Mouse (Mus musculus): ENCODE data around the gene Cst7. TPM values are rescaled to one million over a fixed set of nuclear protein-coding genes. Genes with fewer than 3 reads are reported as not detected.

Cst7 gene
- polyA plus RNA-seq, 1 experiment: not detected

DNA sequence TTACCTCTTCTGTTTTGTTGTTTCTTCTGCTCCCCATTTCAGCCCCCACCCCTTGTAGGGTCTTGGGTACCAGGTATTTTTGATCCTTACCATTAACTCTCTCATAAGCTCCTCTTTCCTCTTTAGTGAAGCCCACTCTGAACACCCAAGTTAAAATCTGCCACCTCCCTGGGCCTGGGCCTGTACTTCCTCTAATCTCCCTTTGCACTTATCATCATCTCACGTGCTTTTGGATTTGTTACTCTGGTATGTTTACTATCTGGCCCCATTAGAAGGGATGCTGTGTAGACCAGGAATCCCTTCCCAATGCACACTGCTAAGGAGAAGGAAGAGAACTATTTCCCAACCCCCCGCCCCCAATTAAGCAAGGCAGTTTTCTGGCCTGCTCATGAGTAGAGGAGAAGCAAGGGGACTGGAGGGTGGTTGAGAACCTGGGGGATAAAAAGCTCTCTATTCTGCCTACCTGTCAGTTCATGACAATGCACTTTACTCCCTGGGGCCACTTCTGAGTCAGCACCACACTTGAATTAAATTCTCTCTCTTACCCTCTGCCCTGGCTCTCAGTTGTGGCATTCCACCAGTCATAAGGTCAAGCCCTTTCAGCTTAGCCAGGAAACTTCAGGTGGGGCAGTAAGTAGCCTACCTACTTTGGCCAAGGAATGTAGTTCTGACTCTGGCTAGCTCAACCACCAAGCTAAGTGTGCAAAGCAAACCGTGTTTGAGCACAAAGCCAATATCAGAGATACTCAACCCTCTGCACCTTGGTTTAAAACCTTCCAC, 25.4 kb downstream of the Cst7 start:
- no peak for DNase-seq (ENCODE audit: low read depth)
- no peak for TF ChIP-seq POLR2A (IDR thresholded peaks at IDR 0.05; ENCODE audit: borderline replicate concordance, extremely low read depth, insufficient read depth, insufficient read length, poor library complexity, severe bottlenecking)
- TF ChIP-seq CTCF (IDR thresholded peaks at IDR 0.05; ENCODE audit: borderline replicate concordance, extremely low read depth, insufficient read depth, insufficient read length): no peak

DNA sequence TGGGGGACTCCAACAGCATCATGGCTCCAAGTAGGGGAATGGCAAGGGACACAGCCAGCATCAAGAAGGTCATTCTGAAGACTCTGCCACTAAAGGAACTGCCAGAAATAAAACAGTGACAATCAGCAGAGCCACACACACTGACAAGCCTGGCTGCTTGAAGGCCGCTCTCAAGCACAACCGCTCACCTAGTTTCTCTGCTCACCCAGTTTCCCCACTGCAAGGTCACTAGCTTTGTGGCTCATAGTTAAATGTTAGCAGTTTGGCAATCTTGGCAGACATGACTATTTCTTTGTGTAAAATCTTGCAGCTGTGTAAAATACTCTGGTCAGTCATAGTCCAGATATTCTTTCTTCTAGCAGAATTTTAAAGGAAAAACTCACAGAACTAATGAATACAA, 30.0 kb downstream of the Cst7 start:
- no peak for TF ChIP-seq CTCF (IDR thresholded peaks at IDR 0.05; ENCODE audit: borderline replicate concordance, extremely low read depth, insufficient read depth, insufficient read length)
- no peak for TF ChIP-seq POLR2A (IDR thresholded peaks at IDR 0.05; ENCODE audit: borderline replicate concordance, extremely low read depth, insufficient read depth, insufficient read length, poor library complexity, severe bottlenecking)
- DNase-seq (ENCODE audit: low read depth): no peak

DNA sequence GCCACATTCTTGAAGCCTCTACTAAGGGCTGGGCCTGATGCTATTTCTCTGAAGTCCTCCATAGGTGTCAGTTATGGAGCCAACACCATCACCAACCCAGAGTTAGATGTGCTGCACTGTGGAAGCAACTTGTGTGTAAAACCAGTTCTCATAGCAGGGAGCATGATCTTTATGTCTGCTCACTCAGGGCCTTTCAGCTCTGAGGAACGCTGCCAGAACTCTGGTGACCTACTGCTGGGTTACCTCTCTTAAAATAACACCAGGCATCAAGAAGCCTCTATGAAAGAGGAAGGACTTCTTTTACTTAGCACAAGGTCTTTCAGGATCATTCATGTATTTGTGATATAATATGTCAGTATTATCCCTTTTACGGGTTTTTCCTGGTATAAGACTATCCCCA, 32.0 kb downstream of the Cst7 start:
- TF ChIP-seq POLR2A (IDR thresholded peaks at IDR 0.05; ENCODE audit: borderline replicate concordance, extremely low read depth, insufficient read depth, insufficient read length, poor library complexity, severe bottlenecking): no peak
- no peak for TF ChIP-seq CTCF (IDR thresholded peaks at IDR 0.05; ENCODE audit: borderline replicate concordance, extremely low read depth, insufficient read depth, insufficient read length)
- no peak for DNase-seq (ENCODE audit: low read depth)

DNA sequence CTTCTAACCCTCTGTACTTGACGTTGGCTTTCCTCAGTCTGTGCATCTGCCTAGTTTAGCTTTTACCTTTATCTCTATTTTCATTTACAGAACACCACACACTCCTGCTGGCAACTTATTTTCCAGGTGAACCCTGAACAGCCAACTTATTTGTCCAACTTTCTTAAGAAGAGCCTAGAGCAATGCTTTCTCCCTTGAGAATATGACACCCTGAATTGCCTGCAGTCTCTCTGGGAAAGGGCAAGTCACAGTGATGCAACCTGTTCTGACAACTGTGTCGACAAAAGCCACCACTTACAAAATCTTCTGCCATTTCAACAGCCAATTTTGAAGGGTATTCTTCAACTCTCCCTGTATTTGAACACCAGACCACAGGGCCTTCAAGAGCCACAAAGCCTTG, 34.6 kb downstream of the Cst7 start:
- no peak for DNase-seq (ENCODE audit: low read depth)
- TF ChIP-seq CTCF (IDR thresholded peaks at IDR 0.05; ENCODE audit: borderline replicate concordance, extremely low read depth, insufficient read depth, insufficient read length): no peak
- TF ChIP-seq POLR2A (IDR thresholded peaks at IDR 0.05; ENCODE audit: borderline replicate concordance, extremely low read depth, insufficient read depth, insufficient read length, poor library complexity, severe bottlenecking): no peak

DNA sequence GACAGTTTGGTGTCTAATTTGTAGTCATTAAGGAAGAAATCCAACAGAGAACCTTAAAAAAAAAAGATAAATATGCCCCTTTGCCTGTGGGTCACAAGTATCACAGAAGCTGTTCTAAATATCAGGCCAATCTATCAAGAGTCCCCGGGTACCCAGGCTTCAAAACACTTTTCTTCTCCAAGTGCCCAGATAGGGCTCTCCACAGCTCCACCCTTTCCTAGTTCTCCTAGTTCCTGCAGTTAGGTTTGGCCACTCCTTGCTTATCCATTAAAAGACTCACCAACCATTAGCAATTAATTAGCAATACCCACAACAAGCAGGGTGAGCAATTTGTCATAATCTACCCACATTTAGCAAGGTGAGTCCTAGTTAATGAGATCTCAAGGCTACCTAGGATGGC, 36.9 kb downstream of the Cst7 start:
- DNase-seq (ENCODE audit: low read depth): no peak
- TF ChIP-seq CTCF (IDR thresholded peaks at IDR 0.05; ENCODE audit: borderline replicate concordance, extremely low read depth, insufficient read depth, insufficient read length): no peak
- no peak for TF ChIP-seq POLR2A (IDR thresholded peaks at IDR 0.05; ENCODE audit: borderline replicate concordance, extremely low read depth, insufficient read depth, insufficient read length, poor library complexity, severe bottlenecking)

DNA sequence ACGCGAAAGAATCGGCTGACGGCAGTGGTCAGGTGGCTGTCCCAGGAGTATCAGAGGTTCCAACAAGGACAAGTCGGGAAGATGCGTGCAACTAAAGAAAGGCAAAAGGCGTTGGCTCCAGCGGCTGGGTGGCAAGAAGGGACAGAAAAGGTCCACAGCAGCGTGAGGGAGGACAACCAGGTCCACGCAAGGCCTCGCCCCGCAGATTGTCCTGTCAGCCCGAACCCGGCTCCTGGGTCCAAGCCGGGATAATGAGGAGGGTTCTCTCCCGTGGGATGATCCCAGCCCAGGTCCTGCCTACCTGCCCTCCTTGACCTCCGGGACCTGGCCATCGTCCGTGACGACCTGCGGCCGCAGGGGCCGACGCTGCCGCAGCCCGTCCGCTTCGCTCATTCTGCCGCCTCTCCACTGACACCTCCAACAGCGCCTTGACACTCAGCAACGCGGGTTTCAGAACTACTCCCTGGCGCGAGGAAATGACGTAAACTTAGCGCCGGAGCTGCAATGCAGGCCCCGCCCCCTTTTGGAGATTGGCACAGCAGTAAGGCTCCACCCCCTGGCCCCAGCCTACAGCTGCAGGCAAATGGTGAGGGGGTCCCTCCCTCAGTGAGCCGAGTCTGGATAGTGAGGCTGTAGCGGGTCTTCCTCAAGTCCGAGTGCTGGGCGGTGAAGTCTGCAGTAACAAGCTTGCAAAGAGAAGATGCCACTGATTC, 38.0 kb downstream of the Cst7 start, which contains the start of gene Apmap:
Gene Apmap, minus strand, starts transcription at position 481 of the 713 bp plus-strand sequence.
- peak; percentile 99 for DNase-seq (ENCODE audit: low read depth)
- TF ChIP-seq POLR2A (IDR thresholded peaks at IDR 0.05; ENCODE audit: borderline replicate concordance, extremely low read depth, insufficient read depth, insufficient read length, poor library complexity, severe bottlenecking): 0 out of 2 replicates have a peak, but pooled peaks have one; percentile 22
- no peak; the same call in 1 of the 2 replicates for TF ChIP-seq CTCF (IDR thresholded peaks at IDR 0.05; ENCODE audit: borderline replicate concordance, extremely low read depth, insufficient read depth, insufficient read length)

DNA sequence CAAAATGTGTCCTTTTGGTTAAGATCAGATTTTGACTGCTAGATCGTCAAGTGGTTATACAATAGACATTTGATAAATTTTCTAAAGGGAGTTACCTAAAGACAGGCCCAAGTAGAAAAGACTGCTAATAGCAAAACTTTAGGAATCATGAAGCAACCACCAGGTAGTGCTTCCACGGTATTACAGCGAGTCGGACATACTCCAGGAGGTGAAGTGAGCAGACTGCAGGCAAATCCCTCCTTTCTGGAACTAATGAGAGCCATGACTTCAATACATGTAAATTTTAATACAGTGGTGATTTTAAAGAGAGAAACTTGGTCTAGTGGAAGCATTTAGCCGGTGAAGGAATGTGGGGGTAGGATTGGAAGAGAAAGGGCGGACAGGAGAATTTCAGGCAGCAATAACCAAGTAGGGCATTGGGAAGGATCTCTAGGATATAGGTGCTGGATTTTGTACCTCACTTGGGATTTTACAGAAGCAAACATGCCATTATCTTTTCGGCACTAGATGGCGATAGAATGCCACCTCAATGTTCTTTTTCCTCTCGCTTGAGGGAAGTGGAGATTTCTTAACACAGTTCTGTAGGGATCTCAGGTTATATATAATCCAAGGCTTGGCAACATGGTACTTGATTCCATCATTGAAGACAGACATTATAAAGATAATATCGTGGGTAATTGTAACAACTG, 38.8 kb downstream of the Cst7 start:
- peak; percentile 72; the same call in 1 of the 2 replicates for TF ChIP-seq CTCF (IDR thresholded peaks at IDR 0.05; ENCODE audit: borderline replicate concordance, extremely low read depth, insufficient read depth, insufficient read length)
- no peak for TF ChIP-seq POLR2A (IDR thresholded peaks at IDR 0.05; ENCODE audit: borderline replicate concordance, extremely low read depth, insufficient read depth, insufficient read length, poor library complexity, severe bottlenecking)
- DNase-seq (ENCODE audit: low read depth): peak; percentile 94

DNA sequence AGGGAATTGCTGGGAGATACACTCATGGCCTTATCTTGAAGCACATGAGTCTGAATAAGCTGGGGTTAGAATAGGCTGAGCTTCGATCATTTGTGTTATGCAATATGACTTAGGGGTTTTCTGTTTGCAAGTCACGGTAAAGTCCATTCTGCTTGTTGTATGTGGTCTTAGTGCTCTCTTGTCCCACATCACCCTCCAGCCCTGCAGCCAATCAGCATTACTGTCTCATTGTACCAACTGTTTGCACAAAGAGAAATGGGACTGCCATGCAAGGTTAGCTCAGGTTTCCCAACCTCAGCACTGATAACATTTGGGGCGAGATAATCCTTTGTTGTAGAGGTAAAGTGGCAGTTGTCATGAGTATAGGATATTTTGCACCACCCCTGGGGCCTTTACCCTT, 39.9 kb downstream of the Cst7 start:
- no peak for DNase-seq (ENCODE audit: low read depth)
- TF ChIP-seq CTCF (IDR thresholded peaks at IDR 0.05; ENCODE audit: borderline replicate concordance, extremely low read depth, insufficient read depth, insufficient read length): no peak
- TF ChIP-seq POLR2A (IDR thresholded peaks at IDR 0.05; ENCODE audit: borderline replicate concordance, extremely low read depth, insufficient read depth, insufficient read length, poor library complexity, severe bottlenecking): no peak

DNA sequence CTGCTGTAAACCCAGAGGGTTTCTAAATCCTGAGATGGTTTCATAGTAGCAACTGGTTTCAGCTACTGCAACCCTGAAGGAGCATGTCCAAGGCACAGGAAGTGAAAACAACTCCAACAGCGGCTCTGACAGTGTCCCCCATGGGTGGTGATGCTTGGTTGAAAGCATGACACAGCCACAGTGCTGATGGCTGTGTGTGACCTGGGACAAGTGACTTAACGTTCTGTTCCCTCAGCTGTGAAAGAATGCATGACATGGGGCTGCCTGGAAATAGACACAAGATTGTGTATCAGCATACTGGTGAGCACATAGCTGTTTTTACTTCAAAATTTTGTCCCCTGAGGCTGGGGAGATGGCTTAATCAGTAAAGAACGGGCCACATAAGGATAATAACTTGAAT, 51.5 kb downstream of the Cst7 start:
- TF ChIP-seq POLR2A (IDR thresholded peaks at IDR 0.05; ENCODE audit: borderline replicate concordance, extremely low read depth, insufficient read depth, insufficient read length, poor library complexity, severe bottlenecking): no peak
- no peak for TF ChIP-seq CTCF (IDR thresholded peaks at IDR 0.05; ENCODE audit: borderline replicate concordance, extremely low read depth, insufficient read depth, insufficient read length)
- DNase-seq (ENCODE audit: low read depth): no peak

DNA sequence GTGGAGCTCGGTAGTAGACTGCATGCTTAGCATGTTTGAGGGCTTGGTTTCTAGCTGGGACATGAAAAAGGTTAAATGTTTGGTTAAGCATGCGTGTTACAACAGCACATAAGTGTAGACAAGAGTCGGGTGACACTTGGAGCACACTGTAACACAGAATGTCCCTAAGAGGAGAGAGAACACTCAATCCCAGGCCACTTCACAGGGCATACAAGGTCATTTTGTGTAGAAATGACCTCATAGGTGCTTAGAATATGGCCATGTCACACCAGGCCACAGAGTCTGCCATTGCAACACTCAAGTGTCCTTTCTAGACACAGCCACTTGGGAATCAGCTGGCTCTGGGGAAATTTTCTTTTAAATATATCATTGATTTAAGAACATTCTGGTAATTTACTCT, 53.7 kb downstream of the Cst7 start:
- no peak for DNase-seq (ENCODE audit: low read depth)

DNA sequence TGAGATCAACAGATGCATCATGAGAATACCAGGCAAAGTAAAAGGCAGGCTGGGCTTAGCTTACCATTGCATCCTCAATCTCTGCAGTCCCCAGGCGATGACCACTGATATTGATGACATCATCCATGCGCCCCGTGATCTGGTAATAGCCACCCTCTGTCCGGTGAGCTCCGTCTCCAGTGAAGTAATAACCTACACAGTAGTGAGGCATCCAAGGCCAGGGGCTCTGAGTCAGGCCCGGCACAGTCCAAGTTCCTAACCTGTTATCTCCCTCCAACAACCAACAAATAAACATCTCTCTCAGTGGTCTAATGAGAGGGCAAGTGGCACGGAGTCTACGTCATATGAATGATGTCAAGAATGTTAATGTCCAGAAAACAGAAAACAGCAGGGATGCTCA, 54.7 kb downstream of the Cst7 start:
- DNase-seq (ENCODE audit: low read depth): no peak
- TF ChIP-seq POLR2A (IDR thresholded peaks at IDR 0.05; ENCODE audit: borderline replicate concordance, extremely low read depth, insufficient read depth, insufficient read length, poor library complexity, severe bottlenecking) (no peak), CTCF (IDR thresholded peaks at IDR 0.05; ENCODE audit: borderline replicate concordance, extremely low read depth, insufficient read depth, insufficient read length) (no peak)

More for the DNA sequence above, 53.7 kb downstream of the Cst7 start:
- TF ChIP-seq POLR2A (IDR thresholded peaks at IDR 0.05; ENCODE audit: borderline replicate concordance, extremely low read depth, insufficient read depth, insufficient read length, poor library complexity, severe bottlenecking): no peak
- TF ChIP-seq CTCF (IDR thresholded peaks at IDR 0.05; ENCODE audit: borderline replicate concordance, extremely low read depth, insufficient read depth, insufficient read length): no peak

Data from brain, embryonic 14.5 days (tissue).